In genomic region chr2:168848553-168848952, GRCm38 (mm10) we compare ENCODE assay signal across 11 mouse cellular contexts.
"Had no signal": no experiment of that assay in that cellular context is flagged by ENCODE, and none has a peak within 500 bp of the region (broad histone marks: within the 10 kb centered on the region; RNA-seq: fewer than 3 reads in every experiment).

No protein-coding gene starts in this region.

- H3K4me2 ChIP-seq: liver, embryonic 13.5 days; midbrain, embryonic 12.5 days had no signal

- H3K9me3 ChIP-seq: liver, embryonic 13.5 days; midbrain, embryonic 12.5 days had no signal

- H3K4me1 ChIP-seq: liver, embryonic 13.5 days had no signal

- H3K27ac ChIP-seq: liver, embryonic 13.5 days; midbrain, embryonic 12.5 days had no signal

- H3K9ac ChIP-seq: liver, embryonic 13.5 days; midbrain, embryonic 12.5 days had no signal

- DNase-seq: kidney, adult 18-20 months; kidney, adult 9 months; kidney, postnatal 14 days; kidney, postnatal 4 days; liver, embryonic 13.5 days; lung, adult 2 months; lung, postnatal 14 days; lung, postnatal 4 days; thymus, adult 18-20 months; thymus, postnatal 36 days had no signal

- H3K4me3 ChIP-seq: liver, embryonic 13.5 days; midbrain, embryonic 12.5 days had no signal

- H3K27me3 ChIP-seq: midbrain, embryonic 12.5 days had no signal

- H3K36me3 ChIP-seq: liver, embryonic 13.5 days; midbrain, embryonic 12.5 days had no signal
